Mouse (Mus musculus): ENCODE measurements around the gene Lrrc8e.

- no peak for TF ChIP-seq MYOD1 (IDR thresholded peaks at IDR 0.05; ENCODE audit: control insufficient read depth, insufficient read length, low read depth)
- TF ChIP-seq CTCF (IDR thresholded peaks at IDR 0.05; ENCODE audit: control insufficient read depth, insufficient read depth, insufficient read length), result no peak
Measured at GRCm38 (mm10) chr8:4201321-4201720, 25.3 kb upstream of the Lrrc8e start.

Measured in C2C12 (cell line).